Mouse (Mus musculus) cerebellum, adult 2 months (tissue): Measurements from ENCODE around the gene Slc39a5. TPM values are rescaled to one million over a fixed set of nuclear protein-coding genes. Genes with fewer than 3 reads are reported as not detected.
A peak's percentile ranks its signal among the peaks of the same experiment; 100 is the strongest.

Source experiments
- DNase-seq, 2 experiments: peaks; one replicate each; pipeline ENCODE4 v3.0.0; 2021
- H3K27ac ChIP-seq: fragments of 200-500 bp; 2 replicates; pipeline ENCODE4 v1.5.1; 2012; ENCODE audit warnings: low read length, control low read depth, inconsistent platforms; ENCODE audit not compliant: insufficient read depth
- H3K27me3 ChIP-seq: fragments of 200-500 bp; 2 replicates; pipeline ENCODE4 v1.6.1; 2012; ENCODE audit warnings: inconsistent platforms, mild to moderate bottlenecking, low read length, moderate library complexity; ENCODE audit not compliant: control insufficient read depth, insufficient read depth
- H3K4me1 ChIP-seq: fragments of 200-500 bp; 2 replicates; pipeline ENCODE4 v1.6.1; 2011; ENCODE audit warnings: low read length; ENCODE audit not compliant: control insufficient read depth, insufficient read depth
- H3K4me3 ChIP-seq: fragments of 200-500 bp; replicated peaks from 2 replicates; pipeline ENCODE3; 2011; ENCODE audit warnings: mild to moderate bottlenecking, low read depth, low read length, control low read depth; ENCODE audit not compliant: insufficient read depth
- CTCF ChIP-seq: fragments of 200-500 bp; IDR thresholded peaks from 2 replicates; pipeline ENCODE4 v1.5.1; 2011; ENCODE audit warnings: low read depth, mild to moderate bottlenecking, control low read depth, low read length, moderate library complexity, borderline replicate concordance; ENCODE audit not compliant: insufficient read depth
- POLR2A ChIP-seq: fragments of 200-500 bp; IDR thresholded peaks from 2 replicates; pipeline ENCODE4 v1.6.1; 2011; ENCODE audit warnings: low read length, control low read depth, borderline replicate concordance; ENCODE audit not compliant: insufficient read depth
- WGBS: fragments of 180-500 bp; shearing (Covaris S2); methylation state at CpG from one replicate; pipeline ENCODE4 v1.1.7; 2018; 5-methylcytosine and 5-hydroxymethylcytosine counted together
- polyA plus RNA-seq: library from polyadenylated mRNA; depleted of rRNA; stranded (reverse); fragments of >200 nt; gene quantifications from 2 replicates; pipeline ENCODE4 v1.2.3, GENCODE M21; 2012

Slc39a5 gene
- polyA plus RNA-seq, 1 experiment: not detected

DNA sequence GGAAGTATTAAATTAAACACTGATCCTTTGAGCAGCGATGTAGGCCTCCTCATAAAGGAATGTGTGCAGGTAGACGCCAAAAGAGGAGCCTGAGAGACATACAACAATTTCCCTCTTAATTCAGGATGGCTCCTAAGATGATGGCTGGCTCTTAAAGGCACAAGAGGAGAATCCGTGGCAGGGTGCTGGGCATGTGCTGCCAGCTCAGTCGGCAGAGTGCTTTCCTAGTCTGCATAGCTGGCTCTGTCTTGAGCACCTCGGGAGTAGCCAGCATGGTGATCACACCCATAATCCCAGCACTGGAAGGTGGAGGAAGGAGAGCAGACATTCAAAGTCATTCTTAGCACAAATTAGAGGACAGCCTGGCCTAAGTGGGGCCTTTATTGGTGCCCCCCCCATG is 34.8 kb upstream of the Slc39a5 start:
- Histone ChIP-seq H3K27me3 (no peaks in the 10 kb centered on the region), H3K4me1 (peaks cover 42% of the 10 kb centered on the region), H3K4me3 (no peak overlapping the region), H3K27ac (peak overlapping the region; percentile 62)
- 16% methylated on average over 5 of the region's 5 CpGs for WGBS
- TF ChIP-seq POLR2A (no peak), CTCF (no peak)
- DNase-seq: peak; percentile 64 to 67

DNA sequence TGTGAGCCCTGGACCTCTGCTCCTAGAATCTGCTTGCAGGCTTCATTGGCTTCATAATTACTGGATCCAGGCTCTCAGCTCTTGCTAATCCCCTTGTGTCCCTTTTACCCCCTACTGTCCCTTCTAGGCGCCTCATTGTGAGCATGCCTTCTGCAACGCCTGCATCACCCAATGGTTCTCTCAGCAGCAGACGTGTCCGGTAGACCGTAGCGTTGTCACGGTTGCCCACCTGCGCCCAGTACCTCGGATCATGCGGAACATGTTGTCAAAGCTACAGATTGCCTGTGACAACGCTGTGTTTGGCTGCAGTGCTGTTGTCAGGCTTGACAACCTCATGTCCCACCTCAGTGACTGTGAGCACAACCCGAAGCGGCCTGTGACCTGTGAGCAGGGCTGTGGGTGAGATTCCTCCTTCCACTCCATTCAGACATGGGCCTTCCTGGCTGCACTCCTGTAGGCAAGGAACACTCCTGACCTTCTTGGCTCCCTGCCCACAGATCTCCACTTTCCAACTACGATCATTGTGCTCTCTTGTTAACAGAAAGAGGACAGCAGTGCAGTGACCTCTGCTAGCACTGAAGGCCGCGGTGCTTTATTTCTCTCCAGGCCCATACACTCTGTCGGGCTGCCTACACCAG is 34.3 kb upstream of the Slc39a5 start:
- peak; percentile 73 to 78 for DNase-seq
- 24% methylated on average over 17 of the region's 17 CpGs for WGBS
- Histone ChIP-seq H3K4me3 (no peak overlapping the region), H3K4me1 (peaks cover 39% of the 10 kb centered on the region), H3K27me3 (no peaks in the 10 kb centered on the region), H3K27ac (peak overlapping the region; percentile 62)
- TF ChIP-seq POLR2A (no peak), CTCF (no peak)

DNA sequence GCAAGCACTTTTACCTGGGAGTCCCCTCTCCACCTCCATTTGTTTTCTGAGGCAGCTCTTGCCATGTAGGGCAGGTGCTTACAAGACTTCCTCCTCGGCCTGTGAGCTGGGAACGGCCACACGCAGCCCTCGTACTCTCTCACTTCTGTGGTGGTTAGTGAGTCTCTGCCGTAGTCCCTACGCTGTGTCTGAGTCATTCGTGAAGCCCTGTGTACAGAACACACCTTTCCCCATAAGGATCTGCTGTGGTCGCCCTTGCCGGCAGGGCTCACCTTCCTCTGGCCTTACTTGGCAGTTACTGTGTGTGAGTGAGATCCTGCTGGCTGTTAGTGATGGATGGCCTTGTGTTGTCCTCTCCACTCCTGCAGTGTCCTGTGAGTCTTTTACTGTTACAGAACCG is 33.7 kb upstream of the Slc39a5 start:
- H3K27me3 ChIP-seq: no peaks in the 10 kb centered on the region
- TF ChIP-seq CTCF (no peak), POLR2A (no peak)
- DNase-seq: peak; percentile 39 to 46
- 43% methylated on average over 10 of the region's 10 CpGs for WGBS
- H3K4me1 ChIP-seq: peaks cover 39% of the 10 kb centered on the region
- peak overlapping the region; percentile 62 for H3K27ac ChIP-seq
- no peak overlapping the region for H3K4me3 ChIP-seq

GRCm38 (mm10) chr10:128433417-128433816 is 32.4 kb upstream of the Slc39a5 start:
- Histone ChIP-seq H3K4me3 (no peak overlapping the region), H3K27me3 (no peaks in the 10 kb centered on the region), H3K4me1 (peaks cover 34% of the 10 kb centered on the region), H3K27ac (no peak overlapping the region)
- 89% methylated on average over 2 of the region's 2 CpGs for WGBS
- TF ChIP-seq CTCF: no peak
- no peak for TF ChIP-seq POLR2A
- DNase-seq: no peak

GRCm38 (mm10) chr10:128429454-128429853 is 28.4 kb upstream of the Slc39a5 start:
- no peak for DNase-seq
- no peak for TF ChIP-seq POLR2A
- TF ChIP-seq CTCF: no peak
- WGBS: 92% methylated on average over 4 of the region's 4 CpGs
- Histone ChIP-seq H3K4me1 (no peaks in the 10 kb centered on the region; the same call in 1 of the 2 replicates), H3K27ac (no peak overlapping the region), H3K4me3 (no peak overlapping the region), H3K27me3 (no peaks in the 10 kb centered on the region)

GRCm38 (mm10) chr10:128429052-128429451 is 28.0 kb upstream of the Slc39a5 start:
- no peak for DNase-seq
- TF ChIP-seq CTCF (no peak), POLR2A (no peak)
- H3K27me3 ChIP-seq: no peaks in the 10 kb centered on the region
- no peaks in the 10 kb centered on the region; the same call in 1 of the 2 replicates for H3K4me1 ChIP-seq
- H3K27ac ChIP-seq: no peak overlapping the region
- WGBS: 86% methylated on average over 5 of the region's 5 CpGs
- H3K4me3 ChIP-seq: no peak overlapping the region

- H3K27me3 ChIP-seq: no peaks in the 10 kb centered on the region
- H3K4me3 ChIP-seq: no peak overlapping the region
- DNase-seq: no peak
- TF ChIP-seq POLR2A (no peak), CTCF (no peak)
- peaks cover 4% of the 10 kb centered on the region; the same call in 1 of the 2 replicates for H3K4me1 ChIP-seq
- H3K27ac ChIP-seq: no peak overlapping the region
- WGBS: 93% methylated on average over 3 of the region's 3 CpGs
Observed at GRCm38 (mm10) chr10:128425260-128425659, 24.2 kb upstream of the Slc39a5 start.

- Histone ChIP-seq H3K27ac (no peak overlapping the region), H3K4me1 (peaks cover 4% of the 10 kb centered on the region; the same call in 1 of the 2 replicates), H3K27me3 (no peaks in the 10 kb centered on the region), H3K4me3 (no peak overlapping the region)
- TF ChIP-seq CTCF (no peak), POLR2A (no peak)
- 75% methylated on average over 7 of the region's 7 CpGs for WGBS
- DNase-seq: no peak
Observed at GRCm38 (mm10) chr10:128424604-128425003, 23.6 kb upstream of the Slc39a5 start.
